Mouse (Mus musculus) retina, postnatal 1 day (tissue): ENCODE data around the gene Fah.

Experiments used
- DNase-seq: peaks from one replicate; pipeline ENCODE4 v3.0.0-alpha.2; 2012

Fah gene

DNA sequence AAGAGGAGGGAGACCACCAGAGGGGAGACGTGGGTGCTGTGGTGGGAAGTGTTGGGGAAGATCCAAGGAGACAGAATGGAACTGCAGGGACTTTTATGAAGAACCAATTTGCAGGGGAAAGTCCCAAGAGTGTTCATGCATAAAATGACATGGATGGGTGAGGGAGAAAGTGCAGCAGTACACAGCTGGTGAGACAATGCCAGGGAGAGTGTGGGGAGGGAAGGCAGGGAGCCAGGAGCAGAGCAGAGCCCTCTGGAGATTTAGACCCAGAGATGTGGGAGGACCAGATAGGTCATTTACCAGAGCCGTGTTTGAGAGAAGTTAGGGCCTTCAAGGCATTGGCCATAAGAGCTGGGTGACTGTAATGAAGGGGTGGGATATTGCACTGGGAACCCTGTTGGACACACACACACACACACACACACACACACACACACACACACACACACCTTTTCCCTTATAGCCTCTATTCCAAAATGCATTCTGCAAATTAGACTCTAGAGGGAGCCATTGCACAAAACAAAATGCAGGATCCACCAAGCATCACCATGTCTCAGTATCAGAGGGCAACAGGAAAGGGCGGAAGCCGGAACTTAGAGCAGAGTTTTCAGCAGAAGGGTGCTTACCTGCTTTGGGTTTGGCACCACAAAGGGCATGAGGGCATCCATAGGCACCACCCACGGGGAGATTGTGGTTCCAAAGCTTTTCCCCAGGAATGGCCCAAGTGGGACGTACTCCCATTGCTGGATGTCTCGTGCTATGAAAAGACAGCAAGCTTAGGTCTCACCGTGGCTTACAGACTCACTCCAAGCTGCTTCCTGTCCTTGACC lies 12.2 kb downstream of the Fah start:
- DNase-seq = peak; percentile 89

DNA sequence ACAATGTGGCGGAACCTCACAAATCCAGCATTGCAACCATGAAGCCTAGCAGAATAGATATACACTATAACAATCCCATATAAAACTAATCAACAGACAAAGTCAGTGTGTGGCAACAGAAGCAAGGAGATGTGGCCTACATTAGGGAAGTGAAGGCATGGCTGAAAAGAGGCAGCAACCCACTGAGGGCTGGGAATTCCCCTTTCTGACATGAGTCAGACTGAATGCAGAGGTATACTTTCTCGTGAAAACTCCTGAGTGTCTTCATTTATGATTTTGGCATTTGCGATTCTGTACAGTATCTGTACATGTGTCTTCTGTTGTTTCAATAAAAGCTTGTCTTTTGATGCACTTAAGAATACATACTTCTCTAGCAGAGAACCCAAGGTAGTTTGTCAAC lies 15.2 kb downstream of the Fah start:
- no peak for DNase-seq

DNA sequence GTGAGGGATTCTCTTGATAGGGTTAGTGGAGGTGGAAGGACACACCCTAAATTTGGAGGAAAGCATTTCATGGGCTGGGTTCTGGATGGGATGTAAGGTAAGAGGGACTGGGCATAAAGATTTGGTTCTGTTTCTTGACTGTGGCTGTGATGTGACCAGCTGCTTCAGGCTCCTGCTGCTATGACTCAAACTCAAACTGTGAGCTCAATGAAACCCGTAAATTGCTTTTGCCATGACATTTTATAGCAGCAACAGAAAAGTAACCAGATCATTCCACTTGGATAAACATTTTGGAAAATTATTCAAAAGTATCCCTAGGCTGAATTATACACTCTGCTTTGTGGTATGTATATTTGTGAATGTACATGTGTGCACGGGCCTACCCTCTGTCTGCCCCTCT lies 15.9 kb downstream of the Fah start:
- no peak for DNase-seq

- no peak for DNase-seq
These were observed 19.3 kb downstream of the Fah start for GRCm38 (mm10) chr7:84587101-84587783.

DNA sequence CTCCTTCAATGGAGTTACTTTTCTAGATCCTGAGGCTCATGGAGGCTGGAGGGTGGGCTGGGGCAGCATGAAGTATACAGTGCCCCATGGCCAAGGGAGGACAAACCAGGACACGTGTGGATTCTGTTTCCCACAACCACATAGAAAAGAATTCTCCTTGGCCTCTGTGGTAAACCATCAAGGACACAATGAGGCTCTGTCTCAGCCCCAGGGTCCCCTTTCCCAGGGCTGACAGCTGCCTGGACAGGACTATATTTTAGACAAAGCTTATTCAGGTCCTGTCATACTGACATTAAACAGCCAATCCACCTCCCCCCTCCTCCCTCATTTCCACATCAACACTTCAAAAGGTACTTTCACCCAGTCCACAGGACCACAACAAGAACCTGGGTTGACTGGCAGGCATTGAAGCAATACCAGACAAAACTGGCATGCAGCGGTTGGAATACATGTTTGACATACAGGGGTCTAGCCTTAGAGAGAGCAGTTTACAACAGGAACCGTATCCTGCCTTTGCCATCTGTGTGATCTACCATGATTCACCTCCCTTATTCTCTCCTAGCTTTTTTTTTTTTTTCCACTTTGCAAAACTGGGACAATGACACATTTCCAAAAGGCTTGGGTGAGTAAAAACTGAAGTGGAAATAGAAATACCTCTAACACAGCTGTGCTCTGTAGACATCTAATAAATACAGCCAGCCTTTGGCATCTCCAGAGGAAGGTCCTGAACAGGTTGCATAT lies 20.0 kb downstream of the Fah start:
- DNase-seq = no peak

- DNase-seq = no peak
These were observed 21.4 kb downstream of the Fah start for GRCm38 (mm10) chr7:84585086-84585485.

GRCm38 (mm10) chr7:84579769-84580168 lies 26.8 kb downstream of the Fah start:
- no peak for DNase-seq

- no peak for DNase-seq
These were observed 27.7 kb downstream of the Fah start for GRCm38 (mm10) chr7:84578841-84579240.

DNA sequence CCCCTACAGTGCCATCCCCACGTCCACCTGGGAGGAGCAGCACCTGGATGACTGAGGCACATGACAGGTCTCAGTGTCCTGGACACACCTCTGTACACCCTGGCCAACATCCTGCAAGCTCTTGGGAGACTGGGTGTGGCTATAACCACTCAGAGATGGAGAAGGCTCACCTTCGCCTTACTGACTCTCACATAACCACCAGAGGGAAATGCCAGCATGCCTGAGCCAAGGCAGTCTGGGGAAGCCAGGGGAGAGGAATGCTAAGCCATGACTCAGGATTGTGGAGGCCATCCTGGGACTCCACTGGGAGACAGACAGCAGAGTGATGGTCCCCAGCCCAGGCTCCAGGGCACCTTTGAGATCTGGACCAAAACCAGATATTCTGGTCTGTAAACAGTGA lies 29.5 kb downstream of the Fah start:
- DNase-seq = no peak

GRCm38 (mm10) chr7:84566200-84566599 lies 40.3 kb downstream of the Fah start:
- DNase-seq = no peak

DNA sequence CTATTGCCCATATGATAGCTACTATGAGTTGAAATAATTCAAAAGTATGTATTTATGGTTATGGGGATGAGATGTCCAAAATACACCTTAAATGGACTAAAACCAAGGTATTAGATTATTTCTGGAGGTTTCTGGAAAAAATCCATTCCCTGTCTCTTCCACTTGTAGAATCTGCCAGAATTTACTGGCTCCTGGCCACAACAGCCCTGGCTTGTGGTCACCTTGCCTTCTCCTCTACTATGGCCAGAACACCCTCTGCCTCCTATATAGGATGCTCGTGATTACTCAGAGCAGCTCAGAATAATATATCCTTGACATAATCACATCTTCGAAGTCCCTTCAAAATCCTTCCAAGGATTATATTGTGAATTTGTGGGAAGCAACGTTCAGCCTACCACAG lies 42.3 kb downstream of the Fah start:
- no peak for DNase-seq

DNA sequence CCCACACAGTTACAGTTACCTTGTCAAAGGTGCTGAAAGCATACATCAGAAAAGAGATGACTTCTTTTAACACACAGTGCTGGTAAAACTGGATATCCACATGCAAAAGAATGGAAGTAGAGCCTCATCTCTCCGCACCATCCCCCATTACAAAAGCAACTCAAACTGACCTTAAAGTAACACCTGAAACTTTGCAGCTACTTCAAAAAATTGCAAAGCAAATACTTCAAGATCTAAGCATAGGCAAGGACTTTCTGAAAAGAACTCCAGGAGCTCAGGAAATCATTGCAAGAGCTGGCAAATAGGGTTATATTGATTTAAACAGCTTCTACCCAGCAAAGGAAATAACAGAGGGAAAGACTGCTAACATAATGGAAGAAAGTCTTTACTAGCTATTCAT lies 46.0 kb downstream of the Fah start:
- DNase-seq = no peak

DNA sequence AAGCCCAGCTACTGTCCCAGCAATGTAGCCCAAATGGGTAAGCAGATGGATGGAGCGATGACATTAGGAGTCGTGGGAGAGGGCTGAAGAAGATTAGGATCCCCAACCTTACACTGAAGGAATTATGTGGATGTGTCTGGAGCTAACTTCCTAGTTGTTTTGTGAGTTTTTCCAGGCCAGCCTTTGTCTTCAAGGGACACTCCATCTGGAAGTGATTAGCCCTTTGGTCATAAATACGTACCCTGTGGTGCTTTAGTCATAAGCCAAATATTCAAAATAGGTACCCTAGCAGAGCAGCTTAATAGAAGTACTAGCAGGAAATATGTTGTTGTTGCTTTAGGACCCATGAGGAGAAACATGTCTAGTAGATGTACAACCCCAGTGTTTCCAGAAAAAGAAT lies 49.2 kb downstream of the Fah start:
- DNase-seq = no peak

GRCm38 (mm10) chr7:84555294-84555693 lies 51.2 kb downstream of the Fah start:
- DNase-seq = no peak

GRCm38 (mm10) chr7:84551472-84551871 lies 55.0 kb downstream of the Fah start:
- no peak for DNase-seq

DNA sequence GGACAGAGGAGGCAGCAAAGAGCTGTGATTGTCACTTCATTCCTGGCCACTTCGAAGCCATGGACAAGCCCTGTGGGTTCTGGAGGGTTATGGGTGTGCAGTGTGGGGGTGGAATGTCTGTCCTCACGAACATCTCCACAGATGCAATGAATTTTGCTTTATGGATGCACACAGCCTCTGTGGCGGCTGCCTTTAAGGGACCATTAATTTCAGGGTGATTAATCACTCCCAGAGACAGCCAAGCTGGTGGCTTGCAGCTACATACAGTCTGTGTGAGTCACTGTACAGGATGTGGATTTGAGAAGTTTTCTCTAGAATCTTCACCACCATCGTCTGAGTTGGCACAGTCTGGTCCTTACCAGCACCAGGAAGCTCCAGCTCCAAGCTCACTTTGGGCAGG lies 59.9 kb downstream of the Fah start:
- DNase-seq = no peak

DNA sequence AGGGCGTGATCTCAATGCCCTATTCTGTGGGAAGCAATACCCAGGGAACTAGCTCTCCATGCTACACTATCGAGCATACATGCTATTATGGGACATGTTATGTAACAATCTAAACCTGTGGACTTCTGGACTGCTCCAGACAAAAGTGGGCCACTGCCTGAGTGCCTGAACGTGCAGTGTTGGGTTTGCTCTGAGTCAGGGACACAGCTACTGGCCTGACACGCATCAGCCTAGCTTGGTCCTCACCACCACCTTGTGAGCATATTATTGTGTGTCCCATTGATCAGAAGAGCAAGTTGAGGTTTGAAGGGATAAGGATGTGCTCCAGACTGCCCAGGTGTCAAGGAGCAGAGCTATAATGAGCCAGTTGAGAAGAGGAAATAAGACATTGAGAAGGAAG lies 61.6 kb downstream of the Fah start:
- no peak for DNase-seq
